Comparison of ENCODE assay signal across 8 mouse cellular contexts in the genomic region with DNA sequence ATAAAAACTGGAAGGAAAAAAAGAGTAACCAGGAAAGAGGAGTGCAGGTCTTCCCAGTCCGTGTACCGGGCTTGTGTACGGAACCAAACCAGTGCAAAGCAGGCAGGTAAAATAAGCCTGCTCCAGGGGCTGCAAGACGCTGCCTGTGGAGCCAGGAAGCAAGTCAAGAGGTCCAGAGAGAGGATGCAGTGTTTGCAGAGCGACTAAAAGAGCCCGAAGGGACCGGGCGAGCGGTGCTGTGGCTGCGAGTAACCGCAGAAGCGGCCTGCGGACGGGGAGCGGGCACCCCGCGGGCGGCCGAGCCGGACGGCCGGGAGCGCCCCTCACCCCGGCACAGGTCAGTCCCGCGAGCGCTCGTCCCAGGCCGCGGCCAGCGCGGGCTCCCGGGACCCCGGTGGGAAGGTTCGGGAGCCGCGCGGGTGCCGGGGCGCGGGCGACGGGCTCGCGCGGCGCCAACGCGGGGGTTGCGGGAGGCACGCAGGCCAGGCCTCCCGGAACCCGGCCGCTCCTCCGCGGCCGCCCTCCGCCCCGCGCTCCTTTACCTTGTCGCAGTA. TPM values are rescaled to one million over a fixed set of nuclear protein-coding genes. Genes with fewer than 3 reads are reported as not detected.
DNase-seq lines count a peak whose midpoint lies in the region; ATAC-seq and TF ChIP-seq lines count a peak whose summit lies in the region.

No protein-coding gene starts in this region.

- TF ChIP-seq EP300 in liver, postnatal 0 days (IDR thresholded peaks at IDR 0.05; ENCODE audit: low read depth), result no peak

- H3K27ac ChIP-seq in embryonic facial prominence, embryonic 15.5 days (replicated peaks), result peak overlapping the region; percentile 92
- H3K27ac ChIP-seq in hindbrain, embryonic 10.5 days, result peak overlapping the region; percentile 99
- peak overlapping the region; percentile 96 for H3K27ac ChIP-seq in liver, postnatal 0 days (ENCODE audit: low read depth)
- peak overlapping the region; percentile 99 for H3K27ac ChIP-seq in neural tube, embryonic 14.5 days (ENCODE audit: low read depth, low read length)

- H3K9me3 ChIP-seq in embryonic facial prominence, embryonic 15.5 days (replicated peaks), result no peaks in the 10 kb centered on the region
- no peaks in the 10 kb centered on the region for H3K9me3 ChIP-seq in hindbrain, embryonic 10.5 days
- no peaks in the 10 kb centered on the region for H3K9me3 ChIP-seq in liver, postnatal 0 days (ENCODE audit: low read length)
- no peaks in the 10 kb centered on the region for H3K9me3 ChIP-seq in neural tube, embryonic 14.5 days (ENCODE audit: control insufficient read depth, low read length)

- ATAC-seq in activated CD4-positive, CD25-positive, alpha-beta regulatory T cell, adult 4 months, result peak; percentile 8
- ATAC-seq in embryonic facial prominence, embryonic 15.5 days (ENCODE audit: insufficient number of reproducible peaks, low FRiP score, low TSS enrichment, low read depth), result peak; percentile 63
- ATAC-seq in liver, postnatal 0 days, result peak; percentile 63
- ATAC-seq in neural tube, embryonic 14.5 days (ENCODE audit: low read depth), result no peak; the same call in 1 of the 2 replicates

- H3K9ac ChIP-seq in embryonic facial prominence, embryonic 15.5 days, result peak overlapping the region; percentile 77
- H3K9ac ChIP-seq in liver, postnatal 0 days (replicated peaks), result peak overlapping the region; percentile 94
- H3K9ac ChIP-seq in neural tube, embryonic 14.5 days (replicated peaks; ENCODE audit: low read depth, low read length), result peak overlapping the region; percentile 92

- TF ChIP-seq CTCF in liver, postnatal 0 days (IDR thresholded peaks at IDR 0.05; ENCODE audit: low read depth), result no peak

- peak overlapping the region; percentile 76 for H3K4me2 ChIP-seq in embryonic facial prominence, embryonic 15.5 days (replicated peaks)
- H3K4me2 ChIP-seq in liver, postnatal 0 days (ENCODE audit: low read depth, low read length), result peak overlapping the region; percentile 90
- peak overlapping the region; percentile 76 for H3K4me2 ChIP-seq in neural tube, embryonic 14.5 days (ENCODE audit: low read depth, low read length)

- H3K4me1 ChIP-seq in embryonic facial prominence, embryonic 15.5 days, result peaks cover 10% of the 10 kb centered on the region
- peaks cover 24% of the 10 kb centered on the region for H3K4me1 ChIP-seq in hindbrain, embryonic 10.5 days (replicated peaks)
- peaks cover 23% of the 10 kb centered on the region for H3K4me1 ChIP-seq in liver, postnatal 0 days (ENCODE audit: insufficient read depth)
- H3K4me1 ChIP-seq in neural tube, embryonic 14.5 days (ENCODE audit: control insufficient read depth, insufficient read depth, low read length), result peaks cover 15% of the 10 kb centered on the region

- whole genome bisulfite sequencing in embryonic facial prominence, embryonic 15.5 days, result under 1% methylated on average over 57 of the region's 61 CpGs
- under 1% methylated on average over 51 of the region's 61 CpGs for WGBS in hindbrain, embryonic 10.5 days
- WGBS in liver, postnatal 0 days (ENCODE audit: insufficient replicate concordance), result under 1% methylated on average over 47 of the region's 61 CpGs
- under 1% methylated on average over 49 of the region's 61 CpGs for WGBS in neural tube, embryonic 14.5 days

- peak overlapping the region; percentile 88 for H3K4me3 ChIP-seq in embryonic facial prominence, embryonic 15.5 days (replicated peaks)
- H3K4me3 ChIP-seq in hindbrain, embryonic 10.5 days, result peak overlapping the region; percentile 86
- H3K4me3 ChIP-seq in liver, postnatal 0 days (ENCODE audit: low read depth, low read length), result peak overlapping the region; percentile 90
- peak overlapping the region; percentile 83 for H3K4me3 ChIP-seq in neural tube, embryonic 14.5 days (ENCODE audit: low read depth, low read length)

- H3K27me3 ChIP-seq in embryonic facial prominence, embryonic 15.5 days, result no peaks in the 10 kb centered on the region
- H3K27me3 ChIP-seq in hindbrain, embryonic 10.5 days (ENCODE audit: insufficient read depth, poor library complexity, severe bottlenecking), result no peaks in the 10 kb centered on the region
- H3K27me3 ChIP-seq in liver, postnatal 0 days (ENCODE audit: insufficient read depth, low read length), result no peaks in the 10 kb centered on the region
- no peaks in the 10 kb centered on the region for H3K27me3 ChIP-seq in neural tube, embryonic 14.5 days (ENCODE audit: control insufficient read depth, insufficient read depth, low read length)

- peak; percentile 36 for DNase-seq in ovary, postnatal 10 days (ENCODE audit: low spot score)
- no peak for DNase-seq in ovary, postnatal 36 days (ENCODE audit: low spot score)
- DNase-seq in hindbrain, embryonic 10.5 days (ENCODE audit: low spot score), result no peak
- DNase-seq in liver, postnatal 0 days, result peak; percentile 56
- DNase-seq in layer of hippocampus, adult 9-10 months (ENCODE audit: low spot score), result no peak

- H3K36me3 ChIP-seq in embryonic facial prominence, embryonic 15.5 days, result no peaks in the 10 kb centered on the region
- peaks cover 11% of the 10 kb centered on the region for H3K36me3 ChIP-seq in hindbrain, embryonic 10.5 days
- no peaks in the 10 kb centered on the region for H3K36me3 ChIP-seq in liver, postnatal 0 days (replicated peaks; ENCODE audit: insufficient read depth, low read length)
- no peaks in the 10 kb centered on the region for H3K36me3 ChIP-seq in neural tube, embryonic 14.5 days (ENCODE audit: control insufficient read depth, insufficient read depth, low read length)

RNA-seq across cellular contexts. Expression of a gene that starts 37.2 kb away (rescaled TPM):
- polyA plus RNA-seq in activated CD4-positive, CD25-positive, alpha-beta regulatory T cell, adult 4 months (2017; shearing (Covaris generic)), result under 1 TPM in 1 of 2 experiments, not detected in 1; 0.56 TPM
- polyA plus RNA-seq in embryonic facial prominence, embryonic 15.5 days (2015; fragmentation: Nextera tagmentation; extraction: Ambion mirVana), result 0.70 and 1.6 TPM in 2 replicates
- polyA plus RNA-seq in hindbrain, embryonic 10.5 days (2016; fragmentation: Nextera tagmentation; extraction: Ambion mirVana), result 0.14 TPM in 1 of 2 replicates, not detected in the other
- polyA plus RNA-seq in liver, postnatal 0 days (2015; fragmentation: Nextera tagmentation; extraction: Ambion mirVana), result 3.1 TPM in 2 replicates
- polyA plus RNA-seq in neural tube, embryonic 14.5 days (2014; fragmentation: Nextera tagmentation; extraction: Ambion mirVana), result not detected in 2 replicates

RNA-seq across cellular contexts. Expression of a gene that starts 39.9 kb away (rescaled TPM):
- polyA plus RNA-seq in activated CD4-positive, CD25-positive, alpha-beta regulatory T cell, adult 4 months (2017; shearing (Covaris generic)), result 10 to 100 TPM; 56.8 to 64.1 TPM
- 54.7 and 55.3 TPM in 2 replicates for polyA plus RNA-seq in embryonic facial prominence, embryonic 15.5 days (2015; fragmentation: Nextera tagmentation; extraction: Ambion mirVana)
- polyA plus RNA-seq in hindbrain, embryonic 10.5 days (2016; fragmentation: Nextera tagmentation; extraction: Ambion mirVana), result 47.5 and 52.3 TPM in 2 replicates
- 15.9 and 16.5 TPM in 2 replicates for polyA plus RNA-seq in liver, postnatal 0 days (2015; fragmentation: Nextera tagmentation; extraction: Ambion mirVana)
- polyA plus RNA-seq in neural tube, embryonic 14.5 days (2014; fragmentation: Nextera tagmentation; extraction: Ambion mirVana), result 93.8 and 96.6 TPM in 2 replicates

Comparison
In these comparisons a context has a peak if more than half of its experiments do, and no peak if none do; other contexts are left out.
1. DNase-seq: peak in ovary, postnatal 10 days (single experiment) and liver, postnatal 0 days (single experiment); none in ovary, postnatal 36 days (single experiment), hindbrain, embryonic 10.5 days (single experiment) and layer of hippocampus, adult 9-10 months (single experiment).
2. Peak in every context shown above with its lines, with median percentiles within 50 percentile points of each other: H3K27ac ChIP-seq, H3K4me2 ChIP-seq, H3K4me3 ChIP-seq and H3K9ac ChIP-seq.